Mouse (Mus musculus): ENCODE data around the gene Fam186b.

The Fam186b gene

GRCm38 (mm10) chr15:99241249-99241648 lies 54.4 kb downstream of the Fam186b start:
- in situ Hi-C loops (cut with MboI; ENCODE audit: low pct_unique_long_range_greater_than_20kb in 1 of 2, low sequenced_read_pairs in 2 of 2, unreplicated experiment in 1 of 2): no loop called here

GRCm38 (mm10) chr15:99240129-99240528 lies 55.6 kb downstream of the Fam186b start:
- in situ Hi-C loops (cut with MboI; ENCODE audit: low pct_unique_long_range_greater_than_20kb in 1 of 2, low sequenced_read_pairs in 2 of 2, unreplicated experiment in 1 of 2): no loop called here

DNA sequence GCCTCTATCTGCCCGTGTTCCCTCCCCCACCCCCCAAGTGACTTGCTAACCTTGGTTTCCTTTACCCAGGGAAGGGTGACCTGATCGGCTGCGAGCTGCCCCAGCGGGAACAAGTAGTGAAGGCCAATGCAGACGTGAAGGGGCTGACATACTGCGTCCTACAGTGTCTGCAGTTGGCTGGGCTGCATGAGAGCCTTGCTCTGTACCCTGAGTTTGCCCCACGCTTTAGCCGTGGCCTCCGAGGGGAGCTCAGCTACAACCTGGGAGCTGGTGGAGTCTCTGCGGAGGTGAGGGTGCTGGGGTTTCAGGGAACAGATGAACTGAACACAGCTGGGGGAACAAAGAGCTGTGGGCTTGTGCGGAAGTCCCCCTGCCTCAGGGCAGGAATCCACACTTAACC lies 57.7 kb downstream of the Fam186b start:
- in situ Hi-C loops (cut with MboI; ENCODE audit: low pct_unique_long_range_greater_than_20kb in 1 of 2, low sequenced_read_pairs in 2 of 2, unreplicated experiment in 1 of 2): no loop called here

DNA sequence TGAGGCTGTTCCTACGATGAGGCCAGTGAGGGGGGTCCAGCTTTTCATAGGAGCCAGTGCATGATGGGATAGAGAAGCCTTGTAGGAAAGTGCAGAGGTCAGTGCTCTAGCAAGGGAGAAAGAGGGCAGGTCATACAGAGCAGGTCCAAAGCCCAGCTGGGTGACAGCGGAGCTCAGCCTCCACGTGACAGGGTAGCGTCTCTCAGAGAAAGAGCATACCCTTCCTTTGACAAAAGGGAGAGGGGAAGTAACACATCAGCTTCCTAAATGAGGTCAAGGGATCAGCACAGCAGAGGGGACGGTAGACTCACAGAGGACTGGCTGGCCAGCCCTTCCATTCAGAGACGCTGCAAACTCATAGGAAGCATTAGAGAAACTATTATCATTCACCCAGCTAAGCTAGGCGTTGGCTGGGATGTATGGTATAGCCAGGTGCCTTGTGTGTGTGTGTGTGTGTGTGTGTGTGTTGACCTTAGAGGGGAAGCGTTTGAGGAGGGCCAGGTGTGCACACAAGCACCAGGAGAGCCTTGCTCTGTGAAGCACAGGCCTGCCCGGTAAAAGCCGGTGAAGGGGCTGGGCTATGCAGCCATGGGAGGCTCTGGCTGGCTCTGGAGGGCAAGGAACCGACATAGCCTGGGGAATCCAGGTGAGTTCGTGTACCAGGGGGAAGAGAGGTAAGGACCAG lies 61.2 kb downstream of the Fam186b start:
- in situ Hi-C loops (cut with MboI; ENCODE audit: low pct_unique_long_range_greater_than_20kb in 1 of 2, low sequenced_read_pairs in 2 of 2, unreplicated experiment in 1 of 2): no loop called here

GRCm38 (mm10) chr15:99233719-99234118 lies 62.0 kb downstream of the Fam186b start:
- in situ Hi-C loops (cut with MboI; ENCODE audit: low pct_unique_long_range_greater_than_20kb in 1 of 2, low sequenced_read_pairs in 2 of 2, unreplicated experiment in 1 of 2): no loop called here

DNA sequence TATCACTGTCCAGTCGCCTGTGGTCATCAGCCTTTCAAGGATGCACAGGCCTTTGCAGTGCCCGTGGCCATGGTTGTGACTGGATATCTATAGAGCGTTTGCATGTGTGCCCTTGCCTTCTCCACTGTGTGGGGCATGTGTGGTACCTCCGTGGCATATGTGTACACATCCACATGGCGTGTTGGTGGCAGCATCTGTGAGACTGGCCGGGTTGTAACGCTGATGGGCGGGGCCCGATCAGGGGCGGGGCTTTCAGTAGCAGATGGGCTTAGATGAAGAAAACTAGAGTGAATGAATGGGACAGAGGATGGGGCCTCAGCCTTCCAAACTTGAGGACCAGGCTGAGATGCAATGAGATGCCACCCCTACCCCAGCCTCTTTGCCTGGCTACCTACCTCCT lies 63.7 kb downstream of the Fam186b start:
- in situ Hi-C loops (cut with MboI; ENCODE audit: low pct_unique_long_range_greater_than_20kb in 1 of 2, low sequenced_read_pairs in 2 of 2, unreplicated experiment in 1 of 2): no loop called here

DNA sequence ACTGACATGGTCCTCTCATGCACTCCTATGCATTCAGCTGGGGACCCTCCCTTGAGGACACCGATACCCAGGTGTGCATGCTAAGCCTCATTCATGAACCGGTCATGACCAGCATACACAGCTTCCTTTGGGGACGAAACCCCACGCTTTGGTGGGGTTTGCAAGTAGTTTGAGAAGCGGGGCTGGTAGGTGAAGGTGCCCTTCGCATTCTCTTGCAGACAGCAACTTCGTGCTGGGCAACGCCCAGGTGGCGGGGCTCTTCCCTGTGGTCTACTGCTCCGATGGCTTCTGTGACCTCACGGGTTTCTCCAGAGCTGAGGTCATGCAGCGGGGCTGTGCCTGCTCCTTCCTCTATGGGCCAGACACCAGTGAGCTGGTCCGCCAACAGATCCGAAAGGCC lies 69.6 kb downstream of the Fam186b start:
- in situ Hi-C loops (cut with MboI; ENCODE audit: low pct_unique_long_range_greater_than_20kb in 1 of 2, low sequenced_read_pairs in 2 of 2, unreplicated experiment in 1 of 2): no loop called here

- in situ Hi-C loops (cut with MboI; ENCODE audit: low pct_unique_long_range_greater_than_20kb in 1 of 2, low sequenced_read_pairs in 2 of 2, unreplicated experiment in 1 of 2): no loop called here
These were observed 70.4 kb downstream of the Fam186b start for GRCm38 (mm10) chr15:99225081-99225810.

GRCm38 (mm10) chr15:99224208-99224911 lies 71.3 kb downstream of the Fam186b start, which contains the start of gene Kcnh3:
Kcnh3 (plus strand) TSS chr15:99224861.
- in situ Hi-C loops (cut with MboI; ENCODE audit: low pct_unique_long_range_greater_than_20kb in 1 of 2, low sequenced_read_pairs in 2 of 2, unreplicated experiment in 1 of 2): no loop called here

- in situ Hi-C loops (cut with MboI; ENCODE audit: low pct_unique_long_range_greater_than_20kb in 1 of 2, low sequenced_read_pairs in 2 of 2, unreplicated experiment in 1 of 2): no loop called here
These were observed 72.0 kb downstream of the Fam186b start for GRCm38 (mm10) chr15:99223585-99224207.

- in situ Hi-C loops (cut with MboI; ENCODE audit: low pct_unique_long_range_greater_than_20kb in 1 of 2, low sequenced_read_pairs in 2 of 2, unreplicated experiment in 1 of 2): no loop called here
These were observed 72.7 kb downstream of the Fam186b start for GRCm38 (mm10) chr15:99222794-99223584.

GRCm38 (mm10) chr15:99221315-99221952 lies 74.3 kb downstream of the Fam186b start:
- in situ Hi-C loops (cut with MboI; ENCODE audit: low pct_unique_long_range_greater_than_20kb in 1 of 2, low sequenced_read_pairs in 2 of 2, unreplicated experiment in 1 of 2): no loop called here

Measured in mouse embryonic stem cell (cell line).